Mouse (Mus musculus) neural tube, embryonic 14.5 days (tissue): ENCODE results near the gene Skap2. TPM values are rescaled to one million over a fixed set of nuclear protein-coding genes. Genes with fewer than 3 reads are reported as not detected.

Experiments used
- ATAC-seq: fragments of 200-750 bp; cut with Nextera tagmentation; 2 replicates; pipeline ENCODE4 v1.8.0; 2017; ENCODE audit warnings: low read depth, mild to moderate bottlenecking, moderate TSS enrichment, moderate library complexity
- H3K27ac ChIP-seq: fragments of 300-500 bp; sonication (generic); 2 replicates; pipeline ENCODE4 v1.5.1; 2014; ENCODE audit warnings: low read depth, mild to moderate bottlenecking, control low read depth, low read length, moderate library complexity, mixed read lengths
- H3K27me3 ChIP-seq: fragments of 300-500 bp; sonication (generic); 2 replicates; pipeline ENCODE4 v1.6.1; 2014; ENCODE audit warnings: low read length; ENCODE audit not compliant: control insufficient read depth, insufficient read depth
- H3K36me3 ChIP-seq: fragments of 300-500 bp; sonication (generic); 2 replicates; pipeline ENCODE4 v1.6.1; 2014; ENCODE audit warnings: low read length, mixed read lengths; ENCODE audit not compliant: control insufficient read depth, insufficient read depth
- H3K4me1 ChIP-seq: fragments of 300-500 bp; sonication (generic); 2 replicates; pipeline ENCODE4 v1.6.1; 2014; ENCODE audit warnings: low read length; ENCODE audit not compliant: control insufficient read depth, insufficient read depth
- H3K4me2 ChIP-seq: fragments of 300-500 bp; sonication (generic); 2 replicates; pipeline ENCODE4 v1.6.1; 2014; ENCODE audit warnings: mild to moderate bottlenecking, low read depth, low read length, control low read depth
- H3K4me3 ChIP-seq: fragments of 300-500 bp; sonication (generic); 2 replicates; pipeline ENCODE4 v1.5.1; 2014; ENCODE audit warnings: low read depth, low read length, control low read depth, mixed read lengths
- H3K9ac ChIP-seq: fragments of 300-500 bp; sonication (generic); replicated peaks from 2 replicates; pipeline ENCODE4 v1.6.1; 2014; ENCODE audit warnings: low read depth, mild to moderate bottlenecking, control low read depth, low read length, mixed read lengths
- H3K9me3 ChIP-seq: fragments of 300-500 bp; sonication (generic); 2 replicates; pipeline ENCODE4 v1.6.1; 2016; ENCODE audit warnings: low read length; ENCODE audit not compliant: control insufficient read depth
- WGBS: fragments of 180-500 bp; shearing (Covaris S2); extraction: QIAGEN DNeasy Blood & Tissue Kit; methylation state at CpG from one replicate; pipeline ENCODE4 v1.1.7; 2014; 5-methylcytosine and 5-hydroxymethylcytosine counted together
- polyA plus RNA-seq: library from polyadenylated mRNA; unstranded; fragments of >200 nt; fragmentation: Nextera tagmentation; extraction: Ambion mirVana; gene quantifications from 2 replicates; pipeline ENCODE4 v1.2.1, GENCODE M21; 2014

Gene Skap2
- polyA plus RNA-seq, 1 experiment from 2014 or later = 26.1 TPM

GRCm38 (mm10) chr6:51977638-51978037, 34.7 kb downstream of the Skap2 start:
- Histone ChIP-seq H3K9ac (no peak overlapping the region), H3K27me3 (no peaks in the 10 kb centered on the region), H3K4me3 (no peak overlapping the region), H3K36me3 (no peaks in the 10 kb centered on the region), H3K9me3 (no peaks in the 10 kb centered on the region), H3K27ac (no peak overlapping the region), H3K4me1 (peaks cover 4% of the 10 kb centered on the region; the same call in 1 of the 2 replicates), H3K4me2 (no peak overlapping the region)
- no peak for ATAC-seq
- 28% methylated on average over 3 of the region's 3 CpGs for WGBS

- Histone ChIP-seq H3K9ac (no peak overlapping the region), H3K9me3 (no peaks in the 10 kb centered on the region), H3K4me3 (no peak overlapping the region), H3K36me3 (no peaks in the 10 kb centered on the region), H3K4me2 (no peak overlapping the region), H3K27me3 (no peaks in the 10 kb centered on the region), H3K27ac (no peak overlapping the region), H3K4me1 (peaks cover 4% of the 10 kb centered on the region; the same call in 1 of the 2 replicates)
- peak; percentile 68; the same call in 1 of the 2 replicates for ATAC-seq
- 11% methylated on average over 4 of the region's 4 CpGs for WGBS
Measured at GRCm38 (mm10) chr6:51975751-51976150, 36.6 kb downstream of the Skap2 start.

DNA sequence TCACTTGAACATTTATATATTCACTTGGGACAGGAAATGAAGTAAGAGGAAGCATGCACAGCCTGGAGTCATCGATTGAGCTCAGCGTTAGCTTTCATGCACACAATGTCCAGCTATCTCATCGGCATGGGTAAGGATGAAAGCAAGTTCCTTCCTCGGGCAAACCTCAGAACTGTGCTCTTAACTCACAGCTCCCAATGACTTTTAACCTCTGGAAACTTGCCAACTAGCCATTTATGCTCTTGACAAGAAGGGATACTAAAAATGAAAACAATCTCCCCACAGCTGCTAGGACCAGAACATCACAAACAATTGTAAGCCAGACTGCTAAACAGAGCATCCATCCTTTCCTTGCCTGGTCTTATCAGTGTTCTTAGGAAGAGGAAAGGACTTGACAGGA, 53.4 kb downstream of the Skap2 start:
- no peaks in the 10 kb centered on the region for H3K4me1 ChIP-seq
- H3K27ac ChIP-seq = no peak overlapping the region
- ATAC-seq = no peak
- no peak overlapping the region for H3K4me3 ChIP-seq
- H3K27me3 ChIP-seq = no peaks in the 10 kb centered on the region
- no peaks in the 10 kb centered on the region for H3K36me3 ChIP-seq
- no peak overlapping the region for H3K4me2 ChIP-seq
- 51% methylated on average over 4 of the region's 4 CpGs for WGBS
- H3K9ac ChIP-seq = no peak overlapping the region
- no peaks in the 10 kb centered on the region for H3K9me3 ChIP-seq

DNA sequence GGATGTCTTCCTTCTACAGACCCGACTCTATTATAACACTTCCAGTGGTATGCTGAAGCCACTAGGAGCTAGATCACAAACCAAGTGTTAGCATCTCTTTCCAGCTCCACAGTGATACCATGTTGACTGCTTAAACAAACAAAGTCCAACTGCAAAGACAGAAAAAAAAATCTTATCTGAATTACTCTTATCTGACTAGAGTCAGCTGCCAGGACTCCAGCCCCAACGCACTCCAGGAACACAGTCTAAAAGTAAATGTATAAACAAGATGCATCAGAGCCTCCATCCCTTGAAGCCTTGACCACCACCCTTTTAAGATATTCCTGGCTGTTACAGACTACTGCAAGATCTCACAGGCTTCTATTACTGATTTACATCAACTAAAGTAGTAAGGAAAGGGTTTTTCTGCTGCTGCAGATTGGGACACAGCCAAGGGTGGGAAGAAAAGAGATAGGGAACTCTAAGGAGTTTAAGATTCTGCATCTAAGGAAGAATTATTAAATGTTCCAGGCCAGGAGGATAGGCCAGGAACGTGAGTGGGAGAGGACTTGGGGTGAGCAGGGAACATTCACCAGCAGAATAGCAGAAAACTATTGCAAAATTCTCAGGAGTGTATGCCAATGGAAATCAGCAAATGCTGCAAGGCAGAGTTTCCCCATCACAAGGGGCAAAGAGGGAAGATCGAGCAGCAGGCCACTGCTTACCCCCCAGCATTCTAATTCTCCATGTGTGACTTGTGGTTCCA, 56.1 kb downstream of the Skap2 start:
- H3K36me3 ChIP-seq = no peaks in the 10 kb centered on the region
- H3K9me3 ChIP-seq = no peaks in the 10 kb centered on the region
- H3K4me2 ChIP-seq = no peak overlapping the region
- no peak overlapping the region for H3K4me3 ChIP-seq
- no peak overlapping the region for H3K9ac ChIP-seq
- no peaks in the 10 kb centered on the region for H3K4me1 ChIP-seq
- ATAC-seq = no peak
- no peak overlapping the region for H3K27ac ChIP-seq
- no peaks in the 10 kb centered on the region for H3K27me3 ChIP-seq
- 90% methylated on average over 4 of the region's 4 CpGs for WGBS

DNA sequence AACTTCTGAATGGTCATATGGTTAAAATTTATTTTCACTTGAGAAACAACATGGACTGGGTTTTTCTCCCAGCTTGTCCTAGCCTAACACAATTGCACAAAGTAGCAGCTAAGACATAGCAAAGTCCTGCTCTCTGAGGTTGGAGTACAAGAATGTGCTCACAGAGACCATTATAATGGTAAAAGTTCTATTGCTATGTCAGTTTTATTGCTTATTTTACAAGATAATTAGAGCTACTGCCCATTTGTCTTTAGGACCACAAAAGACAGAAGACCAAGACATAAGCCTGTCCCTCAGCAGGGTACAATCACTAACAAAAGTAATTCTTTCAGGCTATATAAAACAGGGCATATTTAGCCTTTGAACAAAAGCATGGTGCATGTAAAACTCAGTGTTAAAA, 64.7 kb downstream of the Skap2 start:
- H3K4me3 ChIP-seq = no peak overlapping the region
- H3K4me2 ChIP-seq = no peak overlapping the region
- H3K9ac ChIP-seq = no peak overlapping the region
- H3K4me1 ChIP-seq = no peaks in the 10 kb centered on the region
- H3K9me3 ChIP-seq = no peaks in the 10 kb centered on the region
- H3K27me3 ChIP-seq = no peaks in the 10 kb centered on the region
- no peak overlapping the region for H3K27ac ChIP-seq
- no peak for ATAC-seq
- H3K36me3 ChIP-seq = no peaks in the 10 kb centered on the region

DNA sequence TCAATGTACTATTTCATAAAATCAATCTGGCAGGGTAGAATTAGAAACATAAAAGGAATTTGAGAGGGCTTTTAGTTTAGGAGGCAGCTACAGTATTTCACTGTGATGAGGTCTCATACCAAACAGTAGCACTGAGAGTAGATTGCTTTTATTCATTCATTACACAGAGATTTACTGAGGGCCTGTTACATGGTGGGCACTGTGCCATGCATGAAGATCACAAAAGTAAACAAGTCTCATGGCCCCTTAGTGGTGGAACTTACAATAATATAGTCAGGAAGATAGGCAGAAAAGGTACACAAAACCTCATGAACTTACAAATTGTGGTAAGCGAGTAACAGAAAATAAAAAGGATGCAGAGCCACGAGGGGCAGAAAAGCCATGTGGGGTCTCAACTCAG, 67.4 kb downstream of the Skap2 start:
- no peaks in the 10 kb centered on the region for H3K9me3 ChIP-seq
- no peak overlapping the region for H3K27ac ChIP-seq
- H3K36me3 ChIP-seq = no peaks in the 10 kb centered on the region
- H3K27me3 ChIP-seq = no peaks in the 10 kb centered on the region
- H3K4me1 ChIP-seq = no peaks in the 10 kb centered on the region
- H3K9ac ChIP-seq = no peak overlapping the region
- no peak overlapping the region for H3K4me2 ChIP-seq
- H3K4me3 ChIP-seq = no peak overlapping the region
- WGBS = 56% methylated on average over 2 of the region's 2 CpGs
- no peak for ATAC-seq

GRCm38 (mm10) chr6:51933998-51934397, 78.4 kb downstream of the Skap2 start:
- H3K27ac ChIP-seq = no peak overlapping the region
- H3K4me3 ChIP-seq = no peak overlapping the region
- H3K9ac ChIP-seq = no peak overlapping the region
- H3K9me3 ChIP-seq = no peaks in the 10 kb centered on the region
- 56% methylated on average over 4 of the region's 4 CpGs for WGBS
- H3K27me3 ChIP-seq = no peaks in the 10 kb centered on the region
- ATAC-seq = no peak
- no peaks in the 10 kb centered on the region for H3K4me1 ChIP-seq
- no peak overlapping the region for H3K4me2 ChIP-seq
- H3K36me3 ChIP-seq = no peaks in the 10 kb centered on the region

DNA sequence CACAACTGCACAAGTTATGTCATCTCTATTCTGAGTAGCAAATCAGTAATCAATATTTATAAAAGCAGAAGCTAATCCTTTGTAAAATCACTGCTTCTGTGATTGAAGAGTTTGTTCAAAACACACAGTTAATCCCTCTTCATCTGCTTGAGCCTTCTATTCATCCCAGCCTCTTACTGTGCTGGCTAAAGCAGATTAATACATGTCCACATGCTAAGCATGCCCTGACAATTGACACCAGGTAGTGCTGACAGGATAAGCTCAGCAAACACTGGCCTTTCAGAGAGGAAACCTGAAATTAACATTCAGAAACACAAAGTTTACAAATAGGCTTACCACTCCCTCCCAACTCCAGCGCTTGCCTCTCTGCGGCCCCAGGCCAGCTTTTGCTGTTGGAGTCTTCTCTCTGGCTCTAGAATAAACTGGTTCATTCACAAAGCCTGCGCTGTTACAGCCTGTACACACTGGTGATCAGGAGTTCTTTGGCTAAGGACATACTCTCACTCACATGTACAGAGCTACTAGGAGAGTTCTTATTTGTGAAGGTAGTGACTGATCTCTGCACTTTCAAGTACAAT, 79.2 kb downstream of the Skap2 start:
- H3K36me3 ChIP-seq = no peaks in the 10 kb centered on the region
- H3K27ac ChIP-seq = no peak overlapping the region
- no peak overlapping the region for H3K4me2 ChIP-seq
- WGBS = 37% methylated on average over 3 of the region's 3 CpGs
- H3K9me3 ChIP-seq = no peaks in the 10 kb centered on the region
- ATAC-seq = no peak
- H3K27me3 ChIP-seq = no peaks in the 10 kb centered on the region
- H3K9ac ChIP-seq = no peak overlapping the region
- no peaks in the 10 kb centered on the region for H3K4me1 ChIP-seq
- H3K4me3 ChIP-seq = no peak overlapping the region

GRCm38 (mm10) chr6:51927101-51927500, 85.2 kb downstream of the Skap2 start:
- no peaks in the 10 kb centered on the region for H3K27me3 ChIP-seq
- no peak for ATAC-seq
- no peaks in the 10 kb centered on the region for H3K4me1 ChIP-seq
- no peaks in the 10 kb centered on the region for H3K9me3 ChIP-seq
- no peak overlapping the region for H3K4me2 ChIP-seq
- WGBS = 72% methylated on average over 3 of the region's 3 CpGs
- H3K36me3 ChIP-seq = no peaks in the 10 kb centered on the region
- H3K9ac ChIP-seq = no peak overlapping the region
- H3K27ac ChIP-seq = no peak overlapping the region
- H3K4me3 ChIP-seq = no peak overlapping the region
